Mouse (Mus musculus): ENCODE measurements at regions not wholly inside any gene's neighbourhood (a gene's known extent, or its start where the extent isn't known, plus 50 kb on each side); places are given as distances from the start of the nearest gene placed in this dataset.

DNA sequence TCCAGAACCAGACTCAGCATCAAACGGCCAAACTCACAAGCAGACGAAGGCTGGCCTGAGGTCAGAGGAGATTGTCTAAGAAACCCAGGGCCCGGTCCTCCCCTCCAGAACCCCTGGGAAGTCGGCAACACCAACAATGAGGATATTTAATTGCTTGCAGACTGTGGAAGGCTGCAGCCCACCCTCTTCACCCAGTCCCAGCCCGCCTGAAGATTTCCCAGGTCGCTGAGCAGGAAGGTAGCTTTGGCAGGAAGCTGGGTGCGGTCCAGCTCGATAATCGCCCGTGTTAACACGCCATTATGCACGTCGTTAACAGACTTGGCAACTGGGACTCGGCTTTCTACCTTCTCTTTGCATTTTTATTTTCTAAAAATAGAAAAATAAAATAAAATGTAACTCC lies 165.2 kb upstream of the Usp24 start:
- TF ChIP-seq CTCF (IDR thresholded peaks at IDR 0.05), result no peak
- intact Hi-C loops (cut with DNase I), result no loop called here
- Histone ChIP-seq H3K27ac (no peak overlapping the region), H3K4me3 (no peak overlapping the region)
- no peak for DNase-seq

DNA sequence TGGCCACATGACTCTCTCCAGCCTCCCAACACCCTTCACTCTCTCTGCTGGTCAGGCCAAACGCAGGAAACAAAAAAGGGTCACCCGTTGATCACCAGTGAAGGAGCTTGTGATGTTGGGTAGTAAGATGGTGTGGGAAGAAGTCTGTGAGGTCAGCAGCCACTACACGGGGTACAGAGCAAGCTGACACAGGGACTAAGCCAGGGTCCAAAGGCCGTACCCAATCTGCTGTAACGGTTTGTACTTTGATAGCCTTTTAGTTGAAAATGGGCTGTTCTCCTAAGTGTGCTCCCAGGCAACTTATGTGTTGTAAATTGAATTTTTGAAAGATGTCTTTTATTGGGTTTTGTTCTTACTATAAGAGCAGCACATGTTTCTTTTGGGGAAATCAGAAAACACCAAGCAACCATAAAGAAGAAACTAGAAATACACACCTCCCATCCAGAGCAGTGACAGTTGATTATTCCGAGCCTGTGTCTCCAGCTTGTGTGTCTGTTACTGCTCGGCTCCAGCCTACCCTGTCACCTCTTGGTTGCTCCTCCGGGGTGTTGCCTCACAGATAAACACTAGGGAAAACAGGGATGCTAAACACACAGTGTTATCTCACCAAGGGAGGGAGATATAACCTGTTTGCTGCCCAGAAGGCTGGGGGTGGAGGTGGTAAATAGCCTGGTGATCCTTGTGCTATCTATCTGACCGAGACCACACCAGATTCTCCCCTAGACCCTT lies 158.4 kb upstream of the Usp24 start:
- TF ChIP-seq CTCF (IDR thresholded peaks at IDR 0.05), result no peak
- no peak for DNase-seq
- Histone ChIP-seq H3K27ac (no peak overlapping the region), H3K4me3 (no peak overlapping the region)
- intact Hi-C loops (cut with DNase I), result no loop called here

DNA sequence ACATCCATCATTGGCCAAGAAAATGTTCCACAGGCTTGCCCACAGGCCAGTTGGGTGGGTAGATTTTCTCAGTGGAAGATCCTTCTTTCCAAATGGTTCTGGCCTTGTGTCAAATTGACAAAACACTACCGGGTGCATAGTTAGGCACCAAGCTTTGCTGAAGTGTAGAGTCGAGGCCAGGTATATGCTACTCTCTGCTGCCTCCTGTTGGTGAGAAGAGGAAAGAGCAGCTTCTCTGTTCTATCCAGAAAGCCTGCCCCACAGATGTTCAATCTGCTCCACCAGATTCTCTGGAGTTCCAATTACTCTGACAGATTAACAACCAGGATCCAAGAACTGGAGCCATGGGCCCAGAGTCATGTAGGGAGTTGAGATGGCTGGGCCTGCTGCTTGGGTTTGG lies 154.4 kb upstream of the Usp24 start:
- intact Hi-C loops (cut with DNase I), result no loop called here
- Histone ChIP-seq H3K4me3 (no peak overlapping the region), H3K27ac (peak overlapping the region; percentile 66)
- peak; percentile 29 for DNase-seq
- peak; percentile 49 for TF ChIP-seq CTCF (IDR thresholded peaks at IDR 0.05)

DNA sequence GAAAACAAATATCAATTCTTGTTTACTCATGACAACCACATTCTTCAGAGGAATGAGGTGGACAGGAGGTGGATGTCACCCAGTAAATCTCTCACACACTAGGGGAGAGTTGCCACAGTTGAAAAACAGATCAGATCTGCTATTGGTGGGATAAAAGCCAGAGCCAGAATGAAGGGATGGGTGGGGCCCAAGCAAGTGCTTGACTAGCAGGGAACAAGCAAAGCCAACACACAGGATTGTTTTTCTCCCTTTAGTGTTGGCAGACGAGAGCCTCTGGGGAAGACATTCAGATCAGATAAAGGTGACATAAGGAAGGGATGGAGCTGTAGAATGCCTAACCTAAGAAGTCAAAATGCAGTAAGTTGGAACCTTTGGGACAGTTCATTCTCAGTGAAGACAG lies 153.5 kb upstream of the Usp24 start:
- H3K27ac ChIP-seq, result peak overlapping the region; percentile 66
- intact Hi-C loops (cut with DNase I), result no loop called here
- TF ChIP-seq CTCF (IDR thresholded peaks at IDR 0.05), result no peak
- peak; percentile 67 for DNase-seq
- no peak overlapping the region for H3K4me3 ChIP-seq

DNA sequence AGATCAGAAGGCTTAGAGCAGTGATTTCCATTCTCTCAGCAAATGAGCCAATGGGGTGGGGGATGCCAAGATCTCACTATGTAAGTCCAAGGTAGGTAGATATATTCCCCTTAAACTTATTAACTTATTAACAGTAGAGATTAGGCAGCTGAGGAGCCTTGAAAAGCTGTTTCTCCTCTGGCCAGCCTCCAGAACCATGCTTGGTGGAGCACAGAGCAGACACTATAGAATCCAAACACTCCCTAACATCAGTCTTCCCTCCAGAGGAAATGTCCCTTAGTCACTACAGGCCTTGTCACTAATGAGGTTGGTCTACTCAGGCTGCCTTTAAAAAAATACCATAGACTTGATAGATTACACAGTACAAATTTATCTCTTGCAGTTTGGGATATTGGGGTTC lies 152.8 kb upstream of the Usp24 start:
- no peak for TF ChIP-seq CTCF (IDR thresholded peaks at IDR 0.05)
- intact Hi-C loops (cut with DNase I), result no loop called here
- H3K27ac ChIP-seq, result peak overlapping the region; percentile 35; the same call in 1 of the 2 replicates

DNA sequence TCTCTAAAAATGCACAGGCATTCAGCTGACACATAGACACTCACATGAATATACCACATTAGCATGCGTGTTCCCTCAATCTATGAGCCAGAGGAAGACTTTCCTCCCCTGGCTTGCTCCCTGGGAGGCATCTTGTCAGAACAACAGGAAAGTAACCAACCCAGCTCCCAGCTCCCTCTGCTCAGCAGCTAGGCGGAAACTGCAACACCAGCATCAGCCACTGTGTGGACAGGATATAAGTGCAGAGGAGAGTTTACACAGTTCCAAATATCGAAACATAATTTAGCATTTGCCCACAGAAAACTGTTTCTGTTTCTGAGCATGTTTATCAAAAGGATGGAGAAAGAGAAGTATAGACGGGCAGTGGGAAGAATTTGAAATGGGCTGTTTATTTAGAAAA lies 148.3 kb upstream of the Usp24 start:
- Histone ChIP-seq H3K27ac (peak overlapping the region; percentile 29; the same call in 1 of the 2 replicates), H3K4me3 (no peak overlapping the region)
- intact Hi-C loops (cut with DNase I), result no loop called here
- DNase-seq, result no peak
- no peak for TF ChIP-seq CTCF (IDR thresholded peaks at IDR 0.05)

More for the DNA sequence above, 152.8 kb upstream of the Usp24 start:
- no peak overlapping the region for H3K4me3 ChIP-seq
- no peak for DNase-seq

DNA sequence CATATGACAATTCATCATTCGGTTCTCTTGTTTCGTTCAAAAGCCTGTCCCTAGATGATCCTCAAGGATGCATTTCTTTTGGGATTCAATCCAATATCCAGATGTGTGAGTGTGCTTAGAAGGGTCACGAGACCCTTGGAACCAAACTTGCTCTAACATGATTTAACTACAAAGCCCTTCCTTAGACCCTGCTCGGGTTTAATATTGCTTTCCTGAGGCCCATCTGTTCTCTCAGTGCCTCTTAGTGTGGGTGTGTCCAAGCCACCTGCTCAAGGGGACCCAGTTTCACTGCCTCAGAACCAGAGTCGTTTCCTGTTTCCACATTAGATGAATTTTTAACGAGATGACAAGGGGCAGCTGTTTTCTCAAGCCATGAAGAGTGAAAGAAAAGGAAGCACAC lies 147.3 kb upstream of the Usp24 start:
- peak overlapping the region; percentile 65; the same call in 1 of the 2 replicates for H3K27ac ChIP-seq
- no peak for DNase-seq
- H3K4me3 ChIP-seq, result no peak overlapping the region
- no peak for TF ChIP-seq CTCF (IDR thresholded peaks at IDR 0.05)
- intact Hi-C loops (cut with DNase I), result no loop called here

DNA sequence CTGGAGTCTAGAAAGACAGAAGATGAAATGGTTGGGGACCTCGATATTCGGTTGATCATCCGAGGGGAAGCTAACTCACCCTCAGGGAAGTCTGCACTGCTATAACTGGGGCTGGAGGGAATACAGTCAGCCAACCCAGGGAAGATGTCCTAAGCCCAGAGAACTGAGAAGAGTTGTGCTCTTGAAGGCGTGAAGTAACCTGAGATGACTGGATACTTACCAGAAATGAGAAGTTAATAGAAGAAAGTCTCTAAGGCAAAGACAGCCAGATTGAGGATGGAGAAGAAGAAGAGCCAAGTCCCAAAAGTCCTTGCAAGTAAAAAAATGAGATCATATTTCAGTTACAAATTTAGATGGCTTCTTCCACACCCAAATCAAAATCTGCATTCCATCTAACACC lies 146.5 kb upstream of the Usp24 start:
- TF ChIP-seq CTCF (IDR thresholded peaks at IDR 0.05), result no peak

DNA sequence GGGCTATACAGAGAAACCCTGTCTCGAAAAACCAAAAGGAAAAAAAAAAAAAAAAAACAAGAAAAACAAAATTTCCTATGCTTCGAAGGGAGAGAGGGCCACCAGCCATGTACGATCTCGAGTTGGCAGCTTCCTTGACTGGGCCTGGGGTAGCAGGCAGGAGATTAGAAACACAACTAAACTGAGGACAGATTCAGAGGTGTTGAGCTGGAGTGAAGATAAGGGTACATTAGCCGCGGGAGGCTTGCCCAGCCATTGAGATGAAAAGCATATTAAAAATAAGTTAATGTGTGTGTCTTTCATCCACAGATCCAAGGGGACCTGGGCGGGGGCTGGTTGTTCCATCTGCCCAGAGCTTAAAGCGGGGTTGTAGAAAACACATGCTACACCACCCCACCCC lies 145.3 kb upstream of the Usp24 start:
- Histone ChIP-seq H3K4me3 (no peak overlapping the region), H3K27ac (no peak overlapping the region)
- no peak for TF ChIP-seq CTCF (IDR thresholded peaks at IDR 0.05)
- intact Hi-C loops (cut with DNase I), result loop anchor here (5.0 kb wide), 1 partner anchor 37 kb away; no protein-coding TSS in a partner anchor
- DNase-seq, result no peak

More for the DNA sequence above, 146.5 kb upstream of the Usp24 start:
- H3K4me3 ChIP-seq, result no peak overlapping the region
- peak; percentile 24 for DNase-seq
- H3K27ac ChIP-seq, result peak overlapping the region; percentile 65
- intact Hi-C loops (cut with DNase I), result no loop called here

DNA sequence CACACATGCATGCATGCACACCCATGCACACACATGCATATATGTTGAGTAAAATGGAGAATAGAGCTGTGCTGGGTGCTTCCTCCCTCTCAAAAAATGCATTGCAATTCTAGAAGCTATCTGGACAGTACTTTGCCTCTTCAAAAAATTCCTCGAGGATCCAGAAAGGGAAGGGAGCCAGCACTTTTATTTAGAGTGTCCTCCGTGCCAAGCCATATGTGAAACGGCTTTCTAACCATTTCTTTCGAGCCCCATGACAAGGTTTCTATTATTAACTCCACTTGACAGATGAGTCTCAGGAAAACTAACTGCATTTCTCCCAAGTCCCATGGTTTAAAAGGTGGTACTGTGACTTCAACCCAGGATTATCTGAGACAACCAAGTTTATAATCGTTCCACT lies 140.7 kb upstream of the Usp24 start:
- TF ChIP-seq CTCF (IDR thresholded peaks at IDR 0.05), result no peak
- Histone ChIP-seq H3K4me3 (no peak overlapping the region), H3K27ac (no peak overlapping the region)
- intact Hi-C loops (cut with DNase I), result no loop called here
- DNase-seq, result no peak

DNA sequence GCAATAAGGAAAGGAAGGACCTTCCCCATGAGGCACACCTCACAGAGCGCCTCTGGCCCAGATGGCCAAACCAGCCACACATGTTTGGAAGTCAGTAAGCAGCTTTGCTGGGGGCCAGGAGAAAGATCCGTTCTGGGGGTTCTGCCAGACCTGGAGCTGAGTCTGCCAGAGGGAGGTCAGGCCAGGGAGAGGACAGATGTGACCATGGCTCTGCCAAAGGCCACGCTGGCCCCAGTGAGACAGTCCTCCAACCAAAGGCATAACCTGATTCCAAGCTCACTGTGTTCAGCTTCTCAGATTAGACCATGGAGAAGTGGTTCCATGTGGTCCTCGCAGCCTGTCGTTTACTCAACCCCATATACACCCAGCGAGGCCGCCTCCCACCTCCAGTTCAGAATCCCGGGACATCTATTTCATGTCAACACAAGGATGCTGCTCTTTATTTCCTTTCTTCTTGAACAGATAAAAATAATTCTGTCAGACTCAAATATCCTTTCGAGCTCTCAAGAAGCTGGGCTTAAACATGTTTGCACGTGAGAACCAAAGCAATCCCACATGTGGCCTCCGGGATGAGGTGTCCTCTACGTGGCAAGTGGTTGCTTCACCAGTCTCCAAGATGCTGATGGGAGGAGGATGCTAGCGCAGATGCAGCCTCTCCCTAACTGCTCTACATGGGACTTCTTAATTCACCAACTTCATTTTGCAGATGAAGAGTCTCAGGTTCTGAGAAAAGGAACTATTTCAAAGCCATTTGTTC lies 130.1 kb upstream of the Usp24 start:
- Histone ChIP-seq H3K27ac (peak overlapping the region; percentile 83), H3K4me3 (no peak overlapping the region)
- intact Hi-C loops (cut with DNase I), result no loop called here
- DNase-seq, result peak; percentile 95
- TF ChIP-seq CTCF (IDR thresholded peaks at IDR 0.05), result no peak

DNA sequence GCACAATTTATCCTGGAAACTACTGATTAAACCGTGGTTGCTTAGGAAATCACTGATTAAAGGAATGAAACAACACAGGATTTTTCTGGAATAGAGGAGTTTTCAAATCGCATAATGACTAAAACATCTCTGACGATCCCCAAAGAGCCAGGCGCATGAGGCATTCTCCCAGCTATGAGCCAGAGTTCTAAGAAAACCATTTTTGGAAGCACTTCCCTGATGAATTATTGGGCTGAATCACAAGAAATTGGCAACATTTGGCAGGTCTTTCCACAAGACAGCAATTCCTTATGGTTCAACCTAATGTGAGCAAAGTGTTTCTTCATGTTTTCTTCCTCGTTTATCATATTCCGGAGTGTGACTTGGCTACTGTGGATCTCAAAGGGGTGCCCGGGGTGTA lies 129.3 kb upstream of the Usp24 start:
- intact Hi-C loops (cut with DNase I), result no loop called here
- Histone ChIP-seq H3K27ac (peak overlapping the region; percentile 83), H3K4me3 (no peak overlapping the region)
- DNase-seq, result peak; percentile 53
- TF ChIP-seq CTCF (IDR thresholded peaks at IDR 0.05), result no peak

DNA sequence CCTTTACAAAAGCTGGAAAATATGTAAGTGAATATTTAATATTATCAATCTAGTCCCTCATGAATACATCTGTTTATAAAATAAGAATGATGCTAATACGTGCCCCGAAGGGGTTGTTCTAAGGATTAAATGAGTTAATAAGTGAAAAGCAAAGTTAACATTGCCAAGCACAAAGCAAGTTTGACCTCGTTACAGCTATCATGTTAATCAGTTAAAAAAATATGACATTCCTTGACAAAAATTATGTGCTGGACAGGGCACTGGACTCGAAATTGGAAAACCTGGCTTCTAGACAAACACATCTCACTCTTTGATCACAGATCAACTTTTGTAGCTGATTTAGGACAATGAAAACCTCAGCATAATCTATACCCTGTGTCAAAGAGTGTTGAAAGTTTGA lies 125.8 kb upstream of the Usp24 start:
- Histone ChIP-seq H3K27ac (peak overlapping the region; percentile 84), H3K4me3 (no peak overlapping the region)
- intact Hi-C loops (cut with DNase I), result no loop called here
- DNase-seq, result no peak
- TF ChIP-seq CTCF (IDR thresholded peaks at IDR 0.05), result no peak

Data from gastrocnemius, adult 2 months (tissue).